Mouse (Mus musculus): ENCODE measurements at regions not wholly inside any gene's neighbourhood (a gene's known extent, or its start where the extent isn't known, plus 50 kb on each side); places are given as distances from the start of the nearest gene placed in this dataset.

- H3K4me1 ChIP-seq, result 0 out of 2 replicates have a peak, but pooled peaks cover 3% of the 10 kb centered on the region
- WGBS, result 93% methylated on average over 8 of the region's 8 CpGs
- H3K27ac ChIP-seq (replicated peaks), result no peak overlapping the region
- H3K4me3 ChIP-seq, result no peak overlapping the region
- no peaks in the 10 kb centered on the region for H3K9me3 ChIP-seq
- H3K9ac ChIP-seq (replicated peaks), result no peak overlapping the region
- no peak for ATAC-seq (ENCODE audit: low FRiP score, low read depth)
- no peaks in the 10 kb centered on the region for H3K27me3 ChIP-seq
- H3K36me3 ChIP-seq, result no peaks in the 10 kb centered on the region
- H3K4me2 ChIP-seq (replicated peaks), result no peak overlapping the region
Measured at GRCm38 (mm10) chr4:53386309-53386708, 53.9 kb upstream of the Slc44a1 start.

GRCm38 (mm10) chr4:53384761-53385160, 55.5 kb upstream of the Slc44a1 start:
- Histone ChIP-seq H3K27ac (replicated peaks) (no peak overlapping the region), H3K9ac (replicated peaks) (no peak overlapping the region), H3K4me3 (no peak overlapping the region), H3K9me3 (no peaks in the 10 kb centered on the region), H3K4me1 (0 out of 2 replicates have a peak, but pooled peaks cover 3% of the 10 kb centered on the region), H3K36me3 (no peaks in the 10 kb centered on the region), H3K27me3 (no peaks in the 10 kb centered on the region), H3K4me2 (replicated peaks) (peak overlapping the region; percentile 19; the same call in 1 of the 2 replicates)
- WGBS, result 46% methylated on average over 6 of the region's 6 CpGs
- no peak; the same call in 1 of the 2 replicates for ATAC-seq (ENCODE audit: low FRiP score, low read depth)

DNA sequence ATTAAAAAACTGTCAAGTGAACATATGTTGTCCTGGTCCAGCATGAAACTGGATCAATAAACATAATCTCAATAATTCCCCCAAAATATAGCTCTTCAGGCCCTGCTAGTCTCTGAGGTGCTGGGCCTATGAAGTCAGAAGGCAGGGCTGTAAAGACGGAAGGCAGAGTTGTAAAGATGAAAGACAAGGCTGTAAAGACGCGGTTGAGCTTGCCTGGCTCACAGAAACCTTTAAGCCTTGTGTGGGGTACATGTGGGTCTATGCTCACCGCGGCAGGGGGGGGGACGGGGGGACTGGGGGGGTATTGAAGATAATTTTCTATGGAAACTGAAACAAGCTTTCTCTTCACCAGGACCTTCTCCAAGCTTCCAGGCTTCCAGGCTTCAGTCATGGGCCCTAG, 56.1 kb upstream of the Slc44a1 start:
- no peak for ATAC-seq (ENCODE audit: low FRiP score, low read depth)
- no peaks in the 10 kb centered on the region for H3K27me3 ChIP-seq
- H3K4me1 ChIP-seq, result 0 out of 2 replicates have a peak, but pooled peaks cover 3% of the 10 kb centered on the region
- H3K36me3 ChIP-seq, result no peaks in the 10 kb centered on the region
- H3K9ac ChIP-seq (replicated peaks), result no peak overlapping the region
- H3K9me3 ChIP-seq, result no peaks in the 10 kb centered on the region
- no peak overlapping the region for H3K4me2 ChIP-seq (replicated peaks)
- 75% methylated on average over 6 of the region's 6 CpGs for WGBS
- H3K27ac ChIP-seq (replicated peaks), result no peak overlapping the region
- no peak overlapping the region for H3K4me3 ChIP-seq

- Histone ChIP-seq H3K9ac (replicated peaks) (no peak overlapping the region), H3K4me3 (no peak overlapping the region), H3K4me2 (replicated peaks) (no peak overlapping the region), H3K36me3 (no peaks in the 10 kb centered on the region), H3K9me3 (no peaks in the 10 kb centered on the region), H3K4me1 (0 out of 2 replicates have a peak, but pooled peaks cover 3% of the 10 kb centered on the region), H3K27ac (replicated peaks) (no peak overlapping the region), H3K27me3 (no peaks in the 10 kb centered on the region)
- 73% methylated on average over 4 of the region's 4 CpGs for WGBS
- ATAC-seq (ENCODE audit: low FRiP score, low read depth), result no peak
Measured at GRCm38 (mm10) chr4:53382012-53382411, 58.2 kb upstream of the Slc44a1 start.

- Histone ChIP-seq H3K4me3 (no peak overlapping the region), H3K27me3 (no peaks in the 10 kb centered on the region), H3K27ac (replicated peaks) (no peak overlapping the region), H3K4me2 (replicated peaks) (no peak overlapping the region), H3K9ac (replicated peaks) (no peak overlapping the region), H3K4me1 (0 out of 2 replicates have a peak, but pooled peaks cover under 1% of the 10 kb centered on the region), H3K36me3 (no peaks in the 10 kb centered on the region), H3K9me3 (no peaks in the 10 kb centered on the region)
- no peak for ATAC-seq (ENCODE audit: low FRiP score, low read depth)
- WGBS, result 92% methylated on average over 1 of the region's 1 CpGs
Measured at GRCm38 (mm10) chr4:53379855-53380254, 60.4 kb upstream of the Slc44a1 start.

- no peak overlapping the region for H3K9ac ChIP-seq (replicated peaks)
- H3K9me3 ChIP-seq, result no peaks in the 10 kb centered on the region
- no peak overlapping the region for H3K4me2 ChIP-seq (replicated peaks)
- H3K4me3 ChIP-seq, result no peak overlapping the region
- H3K36me3 ChIP-seq, result no peaks in the 10 kb centered on the region
- H3K4me1 ChIP-seq, result no peaks in the 10 kb centered on the region
- 73% methylated on average over 4 of the region's 4 CpGs for WGBS
- H3K27me3 ChIP-seq, result no peaks in the 10 kb centered on the region
- H3K27ac ChIP-seq (replicated peaks), result no peak overlapping the region
- no peak for ATAC-seq (ENCODE audit: low FRiP score, low read depth)
Measured at GRCm38 (mm10) chr4:53376995-53377394, 63.2 kb upstream of the Slc44a1 start.

- Histone ChIP-seq H3K27me3 (no peaks in the 10 kb centered on the region), H3K9ac (replicated peaks) (no peak overlapping the region), H3K4me3 (no peak overlapping the region), H3K36me3 (no peaks in the 10 kb centered on the region), H3K4me1 (no peaks in the 10 kb centered on the region), H3K9me3 (no peaks in the 10 kb centered on the region), H3K4me2 (replicated peaks) (no peak overlapping the region), H3K27ac (replicated peaks) (no peak overlapping the region)
- no peak for ATAC-seq (ENCODE audit: low FRiP score, low read depth)
- 96% methylated on average over 2 of the region's 2 CpGs for WGBS
Measured at GRCm38 (mm10) chr4:53356374-53356773, 83.8 kb upstream of the Slc44a1 start.

GRCm38 (mm10) chr4:53354961-53355360, 85.3 kb upstream of the Slc44a1 start:
- Histone ChIP-seq H3K9me3 (no peaks in the 10 kb centered on the region), H3K27me3 (no peaks in the 10 kb centered on the region), H3K4me2 (replicated peaks) (no peak overlapping the region), H3K27ac (replicated peaks) (no peak overlapping the region), H3K36me3 (no peaks in the 10 kb centered on the region), H3K4me3 (no peak overlapping the region), H3K9ac (replicated peaks) (no peak overlapping the region), H3K4me1 (no peaks in the 10 kb centered on the region)
- WGBS, result 31% methylated on average over 5 of the region's 5 CpGs
- ATAC-seq (ENCODE audit: low FRiP score, low read depth), result no peak

DNA sequence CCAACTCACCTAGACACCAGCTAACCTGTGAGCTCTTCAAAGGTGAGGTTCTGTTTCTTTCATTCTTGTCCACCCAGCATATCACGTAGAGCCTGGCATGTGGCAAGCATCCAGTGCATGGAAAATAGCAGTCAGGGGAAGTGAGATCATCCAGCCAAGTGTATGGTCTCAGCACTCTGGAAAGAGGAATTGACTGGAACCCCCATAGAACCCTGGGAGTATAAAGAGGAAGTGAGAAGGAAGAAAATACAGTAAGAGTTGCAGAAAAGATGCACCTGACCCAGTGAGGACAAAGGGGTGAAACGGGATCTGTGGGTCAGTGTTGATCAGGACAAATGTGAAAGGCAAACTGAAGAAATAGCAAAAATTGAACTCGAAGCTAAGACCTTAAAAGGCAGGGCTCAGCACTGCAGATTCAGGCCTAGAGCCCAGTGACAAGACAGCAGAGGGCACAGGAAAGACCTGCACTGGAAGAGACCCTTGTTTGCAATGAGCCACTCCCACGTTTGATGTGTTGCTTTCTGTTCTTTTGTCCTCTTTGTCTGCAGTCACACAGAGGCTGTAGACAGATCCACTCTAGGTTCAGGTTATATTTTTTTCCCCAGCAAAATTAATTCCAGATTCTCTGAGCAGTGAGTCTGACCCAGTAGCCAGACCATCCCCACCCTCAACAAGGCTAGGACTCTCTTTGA, 86.7 kb upstream of the Slc44a1 start:
- no peaks in the 10 kb centered on the region for H3K4me1 ChIP-seq
- no peaks in the 10 kb centered on the region for H3K27me3 ChIP-seq
- 56% methylated on average over 4 of the region's 4 CpGs for WGBS
- H3K27ac ChIP-seq (replicated peaks), result no peak overlapping the region
- no peak overlapping the region for H3K4me2 ChIP-seq (replicated peaks)
- H3K36me3 ChIP-seq, result no peaks in the 10 kb centered on the region
- H3K9me3 ChIP-seq, result no peaks in the 10 kb centered on the region
- no peak overlapping the region for H3K4me3 ChIP-seq
- no peak for ATAC-seq (ENCODE audit: low FRiP score, low read depth)
- H3K9ac ChIP-seq (replicated peaks), result no peak overlapping the region

DNA sequence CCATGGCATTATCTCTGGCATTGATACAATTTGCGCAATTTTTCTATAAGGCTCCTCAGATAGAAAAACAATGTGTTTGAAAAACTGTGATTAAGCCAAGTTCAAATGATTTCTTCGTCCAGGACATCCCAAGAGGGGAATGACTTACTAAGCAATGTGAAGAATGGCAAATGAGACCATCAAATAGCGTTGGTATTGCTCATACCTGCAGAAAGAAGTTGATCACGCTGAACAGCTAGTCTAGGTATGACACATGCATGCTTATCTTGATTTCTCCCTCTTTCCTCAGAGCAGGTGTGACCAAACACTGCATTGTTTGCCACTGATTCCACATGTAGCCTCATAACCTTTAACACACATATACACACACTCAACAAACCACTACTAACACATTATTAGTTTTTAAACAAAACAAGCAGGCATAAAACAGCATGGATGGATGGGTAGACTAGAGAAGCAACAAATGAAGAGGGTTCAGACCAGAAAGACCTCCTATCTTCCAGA, 89.1 kb upstream of the Slc44a1 start:
- Histone ChIP-seq H3K9ac (replicated peaks) (no peak overlapping the region), H3K4me3 (no peak overlapping the region), H3K36me3 (no peaks in the 10 kb centered on the region), H3K27me3 (no peaks in the 10 kb centered on the region), H3K4me1 (no peaks in the 10 kb centered on the region), H3K4me2 (replicated peaks) (no peak overlapping the region), H3K27ac (replicated peaks) (no peak overlapping the region), H3K9me3 (no peaks in the 10 kb centered on the region)
- no peak for ATAC-seq (ENCODE audit: low FRiP score, low read depth)
- WGBS, result 88% methylated on average over 4 of the region's 4 CpGs

GRCm38 (mm10) chr4:53345346-53345745, 94.9 kb upstream of the Slc44a1 start:
- 93% methylated on average over 4 of the region's 4 CpGs for WGBS
- Histone ChIP-seq H3K27me3 (no peaks in the 10 kb centered on the region), H3K36me3 (no peaks in the 10 kb centered on the region), H3K27ac (replicated peaks) (no peak overlapping the region), H3K4me3 (no peak overlapping the region), H3K4me2 (replicated peaks) (no peak overlapping the region), H3K4me1 (no peaks in the 10 kb centered on the region), H3K9ac (replicated peaks) (no peak overlapping the region), H3K9me3 (no peaks in the 10 kb centered on the region)
- ATAC-seq (ENCODE audit: low FRiP score, low read depth), result no peak

DNA sequence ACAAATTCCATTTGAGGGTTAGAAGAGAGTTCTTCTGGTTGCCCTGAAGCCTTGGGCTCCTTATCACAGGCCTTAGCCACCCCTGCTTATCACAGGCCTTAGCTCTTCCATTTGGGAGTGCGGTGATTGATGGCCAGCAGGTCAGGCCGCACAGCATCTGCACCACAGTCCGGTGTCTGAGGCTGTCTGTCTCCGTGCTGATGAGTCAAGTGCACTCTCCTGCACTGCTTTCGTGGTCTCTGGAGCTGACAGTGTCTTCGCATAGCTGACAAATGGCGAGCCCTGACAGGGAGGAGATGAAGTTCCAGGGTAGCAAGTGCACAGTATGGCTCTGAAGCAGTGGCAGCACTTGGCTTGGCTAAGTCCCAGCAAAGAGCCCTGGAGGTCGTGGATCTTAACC, 95.7 kb upstream of the Slc44a1 start:
- H3K4me3 ChIP-seq, result no peak overlapping the region
- no peak overlapping the region for H3K9ac ChIP-seq (replicated peaks)
- H3K9me3 ChIP-seq, result no peaks in the 10 kb centered on the region
- no peak for ATAC-seq (ENCODE audit: low FRiP score, low read depth)
- no peaks in the 10 kb centered on the region for H3K36me3 ChIP-seq
- H3K27ac ChIP-seq (replicated peaks), result no peak overlapping the region
- WGBS, result 77% methylated on average over 8 of the region's 8 CpGs
- H3K27me3 ChIP-seq, result no peaks in the 10 kb centered on the region
- H3K4me1 ChIP-seq, result no peaks in the 10 kb centered on the region
- no peak overlapping the region for H3K4me2 ChIP-seq (replicated peaks)

GRCm38 (mm10) chr4:53341181-53341580, 99.0 kb upstream of the Slc44a1 start:
- no peak for ATAC-seq (ENCODE audit: low FRiP score, low read depth)
- Histone ChIP-seq H3K4me2 (replicated peaks) (no peak overlapping the region), H3K4me3 (no peak overlapping the region), H3K36me3 (no peaks in the 10 kb centered on the region), H3K27ac (replicated peaks) (no peak overlapping the region), H3K9ac (replicated peaks) (no peak overlapping the region), H3K9me3 (no peaks in the 10 kb centered on the region), H3K4me1 (no peaks in the 10 kb centered on the region), H3K27me3 (no peaks in the 10 kb centered on the region)
- WGBS, result 95% methylated on average over 4 of the region's 4 CpGs
